Mouse (Mus musculus) stomach, embryonic 16.5 days (tissue): ENCODE measurements around the gene Mterf4. TPM values are rescaled to one million over a fixed set of nuclear protein-coding genes. Genes with fewer than 3 reads are reported as not detected.

ENCODE experiments used
- ATAC-seq: fragments of 200-750 bp; cut with Nextera tagmentation; 2 replicates; pipeline ENCODE4 v1.8.0; 2017; ENCODE audit warnings: moderate number of reproducible peaks, moderate TSS enrichment; ENCODE audit not compliant: insufficient read depth, low FRiP score
- H3K27ac ChIP-seq: fragments of 300-500 bp; sonication (generic); 2 replicates; pipeline ENCODE4 v1.5.1; 2014; ENCODE audit warnings: low read length
- H3K27me3 ChIP-seq: fragments of 300-500 bp; sonication (generic); 2 replicates; pipeline ENCODE4 v1.6.1; 2014; ENCODE audit warnings: low read length, control low read depth, mixed read lengths; ENCODE audit not compliant: control insufficient read depth, insufficient read depth
- H3K36me3 ChIP-seq: fragments of 300-500 bp; sonication (generic); 2 replicates; pipeline ENCODE4 v1.6.1; 2014; ENCODE audit warnings: low read length; ENCODE audit not compliant: control insufficient read depth, insufficient read depth
- H3K4me1 ChIP-seq: fragments of 300-500 bp; sonication (generic); 2 replicates; pipeline ENCODE4 v1.6.1; 2014; ENCODE audit warnings: low read length, control low read depth, mixed read lengths; ENCODE audit not compliant: control insufficient read depth, insufficient read depth
- H3K4me2 ChIP-seq: fragments of 300-500 bp; sonication (generic); 2 replicates; pipeline ENCODE4 v1.6.1; 2014; ENCODE audit warnings: low read depth, low read length, mixed read lengths
- H3K4me3 ChIP-seq: fragments of 300-500 bp; sonication (generic); replicated peaks from 2 replicates; pipeline ENCODE4 v1.5.1; 2014; ENCODE audit warnings: mild to moderate bottlenecking, low read length
- H3K9ac ChIP-seq: fragments of 300-500 bp; sonication (generic); 2 replicates; pipeline ENCODE4 v1.6.1; 2014; ENCODE audit warnings: low read length
- H3K9me3 ChIP-seq: fragments of 300-500 bp; sonication (generic); replicated peaks from 2 replicates; pipeline ENCODE4 v1.6.1; 2016; ENCODE audit warnings: low read length, control low read depth; ENCODE audit not compliant: control insufficient read depth
- WGBS: fragments of 180-500 bp; shearing (Covaris S2); extraction: QIAGEN DNeasy Blood & Tissue Kit; methylation state at CpG from one replicate; pipeline ENCODE4 v1.1.7; 2014; 5-methylcytosine and 5-hydroxymethylcytosine counted together
- polyA plus RNA-seq: library from polyadenylated mRNA; unstranded; fragments of >200 nt; fragmentation: Nextera tagmentation; extraction: Ambion mirVana; gene quantifications from 2 replicates; pipeline ENCODE4 v1.2.1, GENCODE M21; 2015

Mterf4 gene
- 26.6 and 29.1 TPM in 2 replicates for polyA plus RNA-seq

DNA sequence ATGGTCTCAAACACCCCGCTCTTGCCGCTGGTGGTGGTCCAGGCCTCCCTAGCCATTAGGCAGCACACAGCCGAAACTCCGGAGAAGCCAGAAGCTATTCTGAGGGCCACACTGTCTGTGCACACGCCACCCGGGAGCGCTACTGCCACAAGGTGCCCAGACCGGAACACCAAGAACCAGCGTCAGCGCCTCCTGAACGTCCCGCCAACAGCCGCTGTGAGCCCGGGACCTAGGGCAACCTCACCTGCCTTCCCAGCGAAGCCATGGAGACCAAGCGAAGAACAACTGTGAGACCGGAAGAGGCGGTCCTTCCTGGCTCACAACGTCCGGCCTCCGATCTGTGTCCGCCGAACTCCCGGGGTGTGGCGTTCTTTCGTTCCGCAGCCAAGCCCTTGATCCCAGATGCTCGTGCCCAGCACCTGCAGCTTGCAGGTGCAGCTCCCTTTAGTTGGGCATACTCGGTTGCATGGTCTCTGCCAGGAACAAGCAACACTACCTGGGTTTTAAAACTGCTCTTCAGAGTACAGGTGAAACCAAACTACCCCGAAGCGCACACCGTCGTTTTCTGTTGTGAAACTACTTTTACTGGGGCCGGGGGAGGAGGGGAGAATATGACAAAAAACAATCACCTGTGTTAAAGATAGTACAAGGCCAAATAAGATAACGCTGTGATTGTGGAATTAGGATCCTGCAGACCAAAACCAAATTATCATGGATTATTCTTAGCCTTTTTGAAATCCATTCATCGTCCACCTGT, at the start of gene Mterf4:
Gene Mterf4, minus strand, starts transcription at position 335 of the 757 bp plus-strand sequence.
- H3K9me3 ChIP-seq: no peaks in the 10 kb centered on the region
- H3K4me3 ChIP-seq: peak within 1 kb of the TSS; percentile 80
- WGBS: 7% methylated on average over 36 of the region's 36 CpGs
- H3K36me3 ChIP-seq: 0 out of 2 replicates have a peak, but pooled peaks cover 6% of the 10 kb centered on the region
- peak; percentile 94 for ATAC-seq
- peak within 1 kb of the TSS; percentile 75 for H3K4me2 ChIP-seq
- H3K4me1 ChIP-seq: peaks cover 4% of the 10 kb centered on the region; the same call in 1 of the 2 replicates
- H3K27ac ChIP-seq: 0 out of 2 replicates have a peak within 1 kb of the TSS, but pooled peaks have one; percentile 23
- peak within 1 kb of the TSS; percentile 81 for H3K9ac ChIP-seq
- H3K27me3 ChIP-seq: no peaks in the 10 kb centered on the region

DNA sequence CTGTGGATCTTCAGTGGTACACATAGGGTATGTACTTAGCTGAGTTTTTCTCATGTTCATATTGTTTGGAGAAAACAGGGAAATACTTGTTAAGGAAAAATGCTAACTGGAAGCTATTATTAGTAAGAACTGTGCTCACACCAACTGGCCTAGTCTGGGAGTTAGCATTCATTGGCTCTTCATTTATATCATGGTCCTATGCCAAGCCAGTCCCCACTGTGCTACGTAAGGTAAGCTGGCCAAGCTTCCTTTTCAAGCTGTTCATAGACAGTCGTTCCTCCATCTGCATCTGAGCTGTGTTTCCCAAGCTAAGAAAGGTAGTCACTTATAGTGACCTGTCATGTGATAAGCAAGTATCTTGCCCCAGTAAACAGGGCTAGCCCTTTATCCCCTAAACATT, 47.0 kb upstream of the Mterf4 start:
- no peaks in the 10 kb centered on the region for H3K9me3 ChIP-seq

DNA sequence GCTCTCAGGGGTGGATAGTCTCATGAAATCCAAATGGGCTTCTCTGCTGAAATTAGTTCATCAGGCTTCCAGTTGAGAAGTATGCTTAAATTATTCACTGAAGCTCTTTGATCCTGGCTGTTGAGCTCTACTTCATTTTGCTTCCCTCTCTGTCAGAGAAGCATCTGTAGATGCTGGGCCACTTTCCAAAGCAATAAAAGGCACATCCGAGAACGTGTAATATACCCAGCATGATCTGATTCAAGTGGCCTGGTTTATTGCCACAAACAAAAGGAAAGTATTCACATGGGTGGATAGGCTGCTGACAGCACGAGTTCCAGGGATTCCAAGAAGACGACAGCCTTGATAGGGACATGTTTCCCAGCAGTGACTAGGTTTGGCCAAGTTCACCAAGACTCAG, 44.0 kb upstream of the Mterf4 start:
- Histone ChIP-seq H3K27ac (no peak overlapping the region), H3K4me3 (no peak overlapping the region), H3K9ac (no peak overlapping the region), H3K4me2 (no peak overlapping the region), H3K36me3 (peaks cover 19% of the 10 kb centered on the region), H3K9me3 (no peaks in the 10 kb centered on the region), H3K27me3 (no peaks in the 10 kb centered on the region), H3K4me1 (peaks cover under 1% of the 10 kb centered on the region)
- 76% methylated on average over 4 of the region's 4 CpGs for WGBS
- ATAC-seq: no peak

More for the DNA sequence above, 47.0 kb upstream of the Mterf4 start:
- Histone ChIP-seq H3K4me2 (no peak overlapping the region), H3K27me3 (no peaks in the 10 kb centered on the region), H3K4me1 (no peaks in the 10 kb centered on the region), H3K4me3 (no peak overlapping the region), H3K9ac (no peak overlapping the region), H3K27ac (no peak overlapping the region), H3K36me3 (peaks cover 29% of the 10 kb centered on the region)
- no peak for ATAC-seq
- 86% methylated on average over 2 of the region's 2 CpGs for WGBS

- WGBS: 88% methylated on average over 5 of the region's 5 CpGs
- Histone ChIP-seq H3K9me3 (no peaks in the 10 kb centered on the region), H3K4me1 (peaks cover 6% of the 10 kb centered on the region), H3K27ac (no peak overlapping the region), H3K4me2 (no peak overlapping the region), H3K9ac (no peak overlapping the region), H3K4me3 (no peak overlapping the region), H3K27me3 (no peaks in the 10 kb centered on the region), H3K36me3 (peaks cover 11% of the 10 kb centered on the region)
- ATAC-seq: no peak
Observed at GRCm38 (mm10) chr1:93347176-93347575, 41.5 kb upstream of the Mterf4 start.

- peaks cover 7% of the 10 kb centered on the region; the same call in 1 of the 2 replicates for H3K36me3 ChIP-seq
- H3K4me1 ChIP-seq: peaks cover 13% of the 10 kb centered on the region
- H3K4me2 ChIP-seq: peak overlapping the region; percentile 78
- H3K9ac ChIP-seq: peak overlapping the region; percentile 91
- peak overlapping the region; percentile 46; the same call in 1 of the 2 replicates for H3K27ac ChIP-seq
- WGBS: 0% methylated on average over 39 of the region's 39 CpGs
- peak overlapping the region; percentile 93 for H3K4me3 ChIP-seq
- peak; percentile 95 for ATAC-seq
- H3K9me3 ChIP-seq: no peaks in the 10 kb centered on the region
- no peaks in the 10 kb centered on the region for H3K27me3 ChIP-seq
Observed at GRCm38 (mm10) chr1:93343504-93344047, 37.9 kb upstream of the Mterf4 start.

- Histone ChIP-seq H3K4me3 (peak within 1 kb of the TSS; percentile 93), H3K27ac (peak within 1 kb of the TSS; percentile 52), H3K27me3 (no peaks in the 10 kb centered on the region), H3K9me3 (no peaks in the 10 kb centered on the region), H3K4me1 (peaks cover 13% of the 10 kb centered on the region), H3K9ac (peak within 1 kb of the TSS; percentile 91), H3K36me3 (peaks cover 7% of the 10 kb centered on the region; the same call in 1 of the 2 replicates), H3K4me2 (peak within 1 kb of the TSS; percentile 78)
- under 1% methylated on average over 63 of the region's 63 CpGs for WGBS
- peak; percentile 95 for ATAC-seq
Observed at GRCm38 (mm10) chr1:93342648-93343503, 37.2 kb upstream of the Mterf4 start, which contains the start of the genes Ppp1r7 and Pask. Gene Ppp1r7, plus strand, starts transcription at chr1:93342854. Gene Pask, minus strand, starts transcription at chr1:93343482.

GRCm38 (mm10) chr1:93334621-93335020, 28.9 kb upstream of the Mterf4 start:
- H3K36me3 ChIP-seq: no peaks in the 10 kb centered on the region; the same call in 1 of the 2 replicates
- ATAC-seq: no peak
- 66% methylated on average over 2 of the region's 2 CpGs for WGBS

DNA sequence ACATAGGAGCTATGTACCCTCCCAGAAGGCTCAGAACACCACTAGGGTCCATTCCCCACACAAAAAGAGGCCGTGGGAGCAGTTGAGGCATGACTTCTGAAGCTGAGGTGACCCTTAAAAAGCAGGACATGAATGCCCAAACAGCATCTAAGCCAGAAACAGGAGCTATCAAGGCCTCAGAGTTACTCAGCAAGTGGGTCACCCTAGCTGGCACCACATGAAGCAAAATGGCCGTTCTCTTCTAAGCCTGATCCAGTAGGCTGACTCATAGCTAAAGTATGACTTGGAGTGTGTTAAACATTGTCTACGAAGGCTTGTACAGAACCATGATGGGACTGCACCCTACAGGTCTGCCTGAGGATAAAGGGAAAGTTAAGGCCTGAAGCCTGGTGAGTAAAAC, 20.7 kb upstream of the Mterf4 start:
- no peaks in the 10 kb centered on the region for H3K9me3 ChIP-seq
- H3K27me3 ChIP-seq: no peaks in the 10 kb centered on the region
- no peak overlapping the region for H3K27ac ChIP-seq
- H3K36me3 ChIP-seq: peaks cover 10% of the 10 kb centered on the region; the same call in 1 of the 2 replicates
- ATAC-seq: no peak
- no peak overlapping the region for H3K4me3 ChIP-seq
- H3K4me1 ChIP-seq: no peaks in the 10 kb centered on the region
- WGBS: 84% methylated on average over 3 of the region's 3 CpGs
- no peak overlapping the region for H3K4me2 ChIP-seq
- no peak overlapping the region for H3K9ac ChIP-seq

More at GRCm38 (mm10) chr1:93334621-93335020, 28.9 kb upstream of the Mterf4 start:
- no peaks in the 10 kb centered on the region for H3K27me3 ChIP-seq
- no peak overlapping the region for H3K4me3 ChIP-seq
- H3K4me2 ChIP-seq: no peak overlapping the region
- no peak overlapping the region for H3K27ac ChIP-seq
- no peaks in the 10 kb centered on the region for H3K9me3 ChIP-seq
- no peak overlapping the region for H3K9ac ChIP-seq
- no peaks in the 10 kb centered on the region for H3K4me1 ChIP-seq
